Mouse (Mus musculus): ENCODE measurements around the gene Gm11549.

GRCm38 (mm10) chr3:36494613-36495012 lies 27.0 kb downstream of the Gm11549 start:
- TF ChIP-seq CTCF (IDR thresholded peaks at IDR 0.05; ENCODE audit: control insufficient read depth, insufficient read depth, insufficient replicate concordance, low read depth, low read length) (no peak), POLR2A (IDR thresholded peaks at IDR 0.05; ENCODE audit: control insufficient read depth, low read depth, low read length) (no peak)
